Mouse (Mus musculus): ENCODE data around the gene Olfr1440. TPM values are rescaled to one million over a fixed set of nuclear protein-coding genes. Genes with fewer than 3 reads are reported as not detected.

Gene Olfr1440
- not detected for polyA plus RNA-seq (2014; fragmentation: Illumina TruSeq; extraction: RNeasy Lipid Tissue Mini Kit (QIAGEN cat#74804); ENCODE audit: insufficient read depth, low read depth, low replicate concordance)

DNA sequence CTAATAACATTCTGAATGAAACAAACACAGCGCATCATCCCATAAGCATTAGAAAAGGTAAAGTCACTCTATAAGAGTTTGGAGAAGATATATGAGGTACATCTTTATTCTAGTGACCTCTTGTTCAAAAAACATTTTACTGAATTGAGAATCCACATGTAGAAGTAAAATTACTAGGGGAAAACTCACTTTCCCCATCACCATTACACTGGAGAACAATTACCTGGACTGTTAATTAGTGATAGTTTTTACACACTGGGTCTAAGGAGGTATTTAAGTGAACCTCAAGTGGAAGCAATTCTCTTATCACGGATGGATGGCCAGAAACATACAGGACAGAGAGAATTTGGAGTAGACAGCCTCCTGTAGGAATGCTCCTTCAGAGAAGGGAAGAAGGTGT is at the start of gene Olfr1440:
Gene Olfr1440, plus strand, starts transcription at position 301 of the 400 bp plus-strand sequence.

DNA sequence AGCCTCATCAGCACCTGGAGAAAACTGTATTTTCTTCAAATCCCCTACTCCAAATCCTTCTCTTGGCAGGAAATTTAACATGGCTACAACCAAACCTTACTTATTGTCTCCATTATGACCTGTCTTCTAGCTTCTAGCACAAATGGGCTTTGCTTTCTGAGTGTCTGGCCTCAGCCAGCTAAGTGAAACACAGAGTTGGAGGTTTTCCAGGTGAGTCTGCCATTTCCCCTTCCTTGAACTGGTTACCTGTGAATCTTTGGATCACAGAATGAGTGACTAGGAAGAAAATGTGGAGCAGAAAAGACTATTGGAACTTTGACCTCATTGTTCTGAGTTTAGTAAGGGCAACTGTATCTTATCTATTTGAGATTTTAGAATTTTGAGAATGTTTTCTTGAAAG is 30.3 kb downstream of the Olfr1440 start, which contains the start of gene Olfr1441:
Gene Olfr1441, plus strand, starts transcription at position 73 of the 400 bp plus-strand sequence.

DNA sequence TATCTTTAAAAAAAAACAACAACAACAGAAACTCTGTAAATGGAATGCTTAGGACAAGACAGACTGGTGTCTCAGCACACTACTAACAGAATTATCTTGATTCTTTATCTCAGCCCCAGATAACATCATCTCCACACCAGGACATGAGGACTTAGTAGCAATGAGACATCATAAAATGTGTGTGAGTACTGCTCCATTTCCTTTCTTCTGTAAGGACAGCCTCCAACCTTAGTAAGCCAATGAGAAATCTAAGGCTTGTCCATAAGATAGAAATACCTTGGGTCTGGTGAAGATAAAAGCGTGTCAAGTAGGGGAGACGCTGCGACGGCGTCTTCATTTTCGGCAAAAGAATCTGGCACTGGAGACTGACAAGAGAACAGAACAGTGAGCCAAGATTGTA is 40.5 kb downstream of the Olfr1440 start, which contains the start of gene Pfpl:
Gene Pfpl, plus strand, starts transcription at position 301 of the 400 bp plus-strand sequence.

Other genes with a start within 250 kb of the Olfr1440 start
- gene Olfr1555-ps1, start 217.2 kb upstream of the Olfr1440 start, polyA plus RNA-seq (2014; fragmentation: Illumina TruSeq; extraction: RNeasy Lipid Tissue Mini Kit (QIAGEN cat#74804); ENCODE audit: insufficient read depth, low read depth, low replicate concordance), result not detected
- gene Olfr1431, start 186.6 kb upstream of the Olfr1440 start, polyA plus RNA-seq (2014; fragmentation: Illumina TruSeq; extraction: RNeasy Lipid Tissue Mini Kit (QIAGEN cat#74804); ENCODE audit: insufficient read depth, low read depth, low replicate concordance), result not detected
- gene Olfr1432, start 154.7 kb upstream of the Olfr1440 start, polyA plus RNA-seq (2014; fragmentation: Illumina TruSeq; extraction: RNeasy Lipid Tissue Mini Kit (QIAGEN cat#74804); ENCODE audit: insufficient read depth, low read depth, low replicate concordance), result not detected
- gene Olfr262, start 145.6 kb upstream of the Olfr1440 start, polyA plus RNA-seq (2014; fragmentation: Illumina TruSeq; extraction: RNeasy Lipid Tissue Mini Kit (QIAGEN cat#74804); ENCODE audit: insufficient read depth, low read depth, low replicate concordance), result not detected
- gene Olfr235, start 126.2 kb upstream of the Olfr1440 start, polyA plus RNA-seq (2014; fragmentation: Illumina TruSeq; extraction: RNeasy Lipid Tissue Mini Kit (QIAGEN cat#74804); ENCODE audit: insufficient read depth, low read depth, low replicate concordance), result not detected
- not detected for gene Olfr1434, start 107.4 kb upstream of the Olfr1440 start, polyA plus RNA-seq (2014; fragmentation: Illumina TruSeq; extraction: RNeasy Lipid Tissue Mini Kit (QIAGEN cat#74804); ENCODE audit: insufficient read depth, low read depth, low replicate concordance)
- not detected for gene Olfr1436, start 88.1 kb upstream of the Olfr1440 start, polyA plus RNA-seq (2014; fragmentation: Illumina TruSeq; extraction: RNeasy Lipid Tissue Mini Kit (QIAGEN cat#74804); ENCODE audit: insufficient read depth, low read depth, low replicate concordance)
- not detected for gene Olfr1437, start 62.2 kb upstream of the Olfr1440 start, polyA plus RNA-seq (2014; fragmentation: Illumina TruSeq; extraction: RNeasy Lipid Tissue Mini Kit (QIAGEN cat#74804); ENCODE audit: insufficient read depth, low read depth, low replicate concordance)
- not detected for gene Olfr1438-ps1, start 51.4 kb upstream of the Olfr1440 start, polyA plus RNA-seq (2014; fragmentation: Illumina TruSeq; extraction: RNeasy Lipid Tissue Mini Kit (QIAGEN cat#74804); ENCODE audit: insufficient read depth, low read depth, low replicate concordance)
- not detected for gene Olfr1441, start 30.2 kb downstream of the Olfr1440 start, polyA plus RNA-seq (2014; fragmentation: Illumina TruSeq; extraction: RNeasy Lipid Tissue Mini Kit (QIAGEN cat#74804); ENCODE audit: insufficient read depth, low read depth, low replicate concordance)
- not detected for gene Pfpl, start 40.6 kb downstream of the Olfr1440 start, polyA plus RNA-seq (2014; fragmentation: Illumina TruSeq; extraction: RNeasy Lipid Tissue Mini Kit (QIAGEN cat#74804); ENCODE audit: insufficient read depth, low read depth, low replicate concordance)
- gene Mpeg1, start 73.5 kb downstream of the Olfr1440 start, polyA plus RNA-seq (2014; fragmentation: Illumina TruSeq; extraction: RNeasy Lipid Tissue Mini Kit (QIAGEN cat#74804); ENCODE audit: insufficient read depth, low read depth, low replicate concordance), result 54.1 TPM
- 8.0 TPM for gene Dtx4, start 114.2 kb downstream of the Olfr1440 start, polyA plus RNA-seq (2014; fragmentation: Illumina TruSeq; extraction: RNeasy Lipid Tissue Mini Kit (QIAGEN cat#74804); ENCODE audit: insufficient read depth, low read depth, low replicate concordance)
- 11.4 TPM for gene Fam111a, start 158.5 kb downstream of the Olfr1440 start, polyA plus RNA-seq (2014; fragmentation: Illumina TruSeq; extraction: RNeasy Lipid Tissue Mini Kit (QIAGEN cat#74804); ENCODE audit: insufficient read depth, low read depth, low replicate concordance)
- not detected for gene Gm4952, start 212.7 kb downstream of the Olfr1440 start, polyA plus RNA-seq (2014; fragmentation: Illumina TruSeq; extraction: RNeasy Lipid Tissue Mini Kit (QIAGEN cat#74804); ENCODE audit: insufficient read depth, low read depth, low replicate concordance)
- not detected for gene Glyat, start 246.0 kb downstream of the Olfr1440 start, polyA plus RNA-seq (2014; fragmentation: Illumina TruSeq; extraction: RNeasy Lipid Tissue Mini Kit (QIAGEN cat#74804); ENCODE audit: insufficient read depth, low read depth, low replicate concordance)

Measured in lung, adult 10 weeks (tissue).